Mouse (Mus musculus) spleen, adult 2 months (tissue): ENCODE results near the gene Tfcp2.

Source experiments
- CTCF ChIP-seq: fragments of 200-500 bp; IDR thresholded peaks from 2 replicates; pipeline ENCODE4 v1.5.1; 2011; ENCODE audit warnings: mild to moderate bottlenecking, inconsistent platforms; ENCODE audit not compliant: insufficient read depth, insufficient read length, insufficient replicate concordance; ENCODE audit errors: extremely low read depth
- POLR2A ChIP-seq: fragments of 200-500 bp; IDR thresholded peaks from 2 replicates; pipeline ENCODE4 v1.6.1; 2011; ENCODE audit warnings: low read depth, low read length, inconsistent platforms

GRCm38 (mm10) chr15:100592817-100593216, 41.0 kb upstream of the Tfcp2 start:
- TF ChIP-seq POLR2A (no peak), CTCF (no peak)
